Mouse (Mus musculus) embryonic facial prominence, embryonic 11.5 days (tissue): ENCODE measurements around the gene Lrp10. TPM values are rescaled to one million over a fixed set of nuclear protein-coding genes. Genes with fewer than 3 reads are reported as not detected.

Source experiments
- ATAC-seq: fragments of 200-750 bp; cut with Nextera tagmentation; replicated peaks from 2 replicates; pipeline ENCODE4 v1.8.0; 2017; ENCODE audit warnings: low read depth; ENCODE audit not compliant: insufficient number of reproducible peaks, low FRiP score, low TSS enrichment
- DNase-seq: peaks from one replicate; pipeline ENCODE4 v3.0.0-alpha.2; 2015; ENCODE audit warnings: low spot score
- H3K27ac ChIP-seq: fragments of 300-500 bp; sonication (generic); replicated peaks from 2 replicates; pipeline ENCODE4 v1.5.1; 2014; ENCODE audit warnings: mild to moderate bottlenecking, low read depth, low read length, control low read depth
- H3K27me3 ChIP-seq: fragments of 300-500 bp; sonication (generic); 2 replicates; pipeline ENCODE4 v1.6.1; 2014; ENCODE audit warnings: mild to moderate bottlenecking, low read length, moderate library complexity, mixed read lengths; ENCODE audit not compliant: control insufficient read depth, insufficient read depth
- H3K36me3 ChIP-seq: fragments of 300-500 bp; sonication (generic); replicated peaks from 2 replicates; pipeline ENCODE4 v1.6.1; 2014; ENCODE audit warnings: low read depth, mild to moderate bottlenecking, low read length, moderate library complexity, mixed read lengths; ENCODE audit not compliant: control insufficient read depth, insufficient read depth
- H3K4me1 ChIP-seq: fragments of 300-500 bp; sonication (generic); 2 replicates; pipeline ENCODE4 v1.6.1; 2014; ENCODE audit warnings: low read length, mixed read lengths; ENCODE audit not compliant: control insufficient read depth, insufficient read depth
- H3K4me2 ChIP-seq: fragments of 300-500 bp; sonication (generic); 2 replicates; pipeline ENCODE4 v1.6.1; 2014; ENCODE audit warnings: low read depth, mild to moderate bottlenecking, control low read depth, low read length, moderate library complexity
- H3K4me3 ChIP-seq: fragments of 300-500 bp; sonication (generic); 2 replicates; pipeline ENCODE4 v1.5.1; 2014; ENCODE audit warnings: low read depth, low read length, control low read depth
- H3K9ac ChIP-seq: fragments of 300-500 bp; sonication (generic); replicated peaks from 2 replicates; pipeline ENCODE4 v1.6.1; 2014; ENCODE audit warnings: mild to moderate bottlenecking, control low read depth, low read length
- H3K9me3 ChIP-seq: fragments of 300-500 bp; sonication (generic); replicated peaks from 2 replicates; pipeline ENCODE4 v1.6.1; 2016; ENCODE audit warnings: mild to moderate bottlenecking, low read length, inconsistent platforms, mixed read lengths; ENCODE audit not compliant: control insufficient read depth
- WGBS: fragments of 180-500 bp; shearing (Covaris S2); extraction: QIAGEN DNeasy Blood & Tissue Kit; methylation state at CpG from one replicate; pipeline ENCODE4 v1.1.7; 2014; 5-methylcytosine and 5-hydroxymethylcytosine counted together
- polyA plus RNA-seq: library from polyadenylated mRNA; unstranded; fragments of >200 nt; fragmentation: Nextera tagmentation; extraction: Ambion mirVana; gene quantifications from 2 replicates; pipeline ENCODE4 v1.2.1, GENCODE M21; 2014

Lrp10 gene
- 13.9 and 16.2 TPM in 2 replicates for polyA plus RNA-seq

DNA sequence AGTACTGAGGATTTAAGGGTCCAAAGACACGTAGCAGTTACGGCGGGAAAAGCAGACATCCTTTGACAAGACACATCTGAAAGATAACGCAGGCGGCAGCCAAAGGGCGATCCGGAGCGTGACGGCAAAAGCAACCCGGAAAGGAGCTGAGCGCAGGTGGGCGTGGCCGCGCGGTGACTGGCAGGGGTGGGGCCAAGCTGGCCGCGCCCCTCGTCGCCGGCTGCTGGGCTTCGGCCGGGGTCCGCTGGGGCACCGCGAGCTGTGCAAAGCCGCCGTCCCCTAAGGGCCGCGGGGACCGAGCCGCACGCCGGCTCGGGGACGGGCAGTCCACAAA lies at the start of gene Lrp10:
Gene Lrp10, plus strand, starts transcription at position 179 of the 334 bp plus-strand sequence.
- DNase-seq: peak; percentile 87
- Histone ChIP-seq H3K27me3 (no peaks in the 10 kb centered on the region), H3K36me3 (no peaks in the 10 kb centered on the region; the same call in 1 of the 2 replicates), H3K4me3 (peak within 1 kb of the TSS; percentile 82), H3K9ac (peak within 1 kb of the TSS; percentile 75), H3K4me1 (no peaks in the 10 kb centered on the region), H3K4me2 (peak within 1 kb of the TSS; percentile 86), H3K9me3 (no peaks in the 10 kb centered on the region), H3K27ac (no peak within 1 kb of the TSS; the same call in 1 of the 2 replicates)
- peak; percentile 71 for ATAC-seq
- under 1% methylated on average over 35 of the region's 35 CpGs for WGBS

DNA sequence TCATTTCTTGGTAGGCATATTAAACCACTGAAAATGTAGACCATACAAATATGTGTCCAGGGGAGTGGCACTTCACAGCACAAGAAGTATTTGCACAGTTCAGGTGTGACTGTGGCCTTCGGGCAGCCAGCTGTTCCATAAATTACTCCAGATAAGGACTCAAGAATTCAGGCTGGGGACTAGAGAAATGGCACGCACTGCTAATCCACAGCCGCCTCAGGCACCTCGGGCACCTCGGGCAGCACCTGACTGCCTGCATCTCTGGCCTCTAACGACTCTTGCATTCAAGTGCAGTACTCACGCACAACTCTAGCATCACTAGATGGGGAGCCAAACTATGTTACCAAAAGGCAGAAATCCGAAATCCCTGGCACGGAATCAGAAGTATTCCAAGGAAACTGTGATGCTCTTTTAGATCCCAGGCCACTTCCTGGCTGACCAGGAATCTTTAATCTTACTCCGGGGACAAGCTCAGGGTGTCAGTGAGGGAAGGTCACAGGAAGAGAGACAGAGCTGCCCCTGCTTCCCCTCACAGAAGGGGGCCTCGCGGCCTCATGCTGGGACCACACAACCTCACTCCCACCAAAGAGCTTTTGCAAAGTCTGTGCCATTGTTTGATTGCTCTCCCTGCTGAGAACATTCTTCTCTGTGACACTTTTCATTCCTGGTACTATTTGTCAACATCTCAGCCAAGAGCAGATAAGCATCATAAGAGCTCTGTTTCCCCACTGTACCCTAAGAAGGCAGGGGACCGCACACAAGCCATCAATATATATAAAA lies 48.5 kb upstream of the Lrp10 start:
- DNase-seq: no peak
- 9% methylated on average over 13 of the region's 13 CpGs for WGBS
- Histone ChIP-seq H3K4me1 (peaks cover 4% of the 10 kb centered on the region), H3K4me3 (no peak overlapping the region), H3K36me3 (no peaks in the 10 kb centered on the region), H3K4me2 (no peak overlapping the region), H3K9ac (no peak overlapping the region), H3K9me3 (no peaks in the 10 kb centered on the region), H3K27me3 (peaks cover 10% of the 10 kb centered on the region; the same call in 1 of the 2 replicates), H3K27ac (no peak overlapping the region)
- ATAC-seq: no peak

DNA sequence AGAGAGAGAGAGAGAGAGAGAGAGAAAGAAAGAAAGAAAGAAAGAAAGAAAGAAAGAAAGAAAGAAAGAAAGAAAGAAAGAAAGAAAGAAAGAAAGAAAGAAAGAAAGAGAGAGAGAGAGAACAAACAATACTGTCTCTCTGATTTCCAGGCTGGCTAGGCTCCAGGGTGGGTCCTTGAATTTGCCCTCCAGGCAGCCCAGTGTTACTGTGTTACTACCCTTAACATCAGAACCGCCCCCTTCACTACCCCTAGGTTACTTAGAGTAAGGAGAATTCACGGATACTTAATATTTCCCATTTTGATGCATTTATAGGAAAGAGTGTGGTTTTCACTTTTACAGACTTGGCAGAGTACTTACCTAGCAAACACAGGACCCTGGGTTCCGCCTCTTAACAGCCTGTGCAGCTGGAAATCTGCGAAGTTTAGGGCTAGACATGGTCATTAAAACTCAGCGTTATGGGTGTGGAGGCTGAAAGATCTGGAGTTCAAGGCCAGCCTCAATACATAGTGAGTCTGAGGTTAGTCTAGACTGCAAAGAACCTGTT lies 47.6 kb upstream of the Lrp10 start:
- Histone ChIP-seq H3K4me3 (no peak overlapping the region), H3K36me3 (no peaks in the 10 kb centered on the region), H3K4me1 (peaks cover 4% of the 10 kb centered on the region), H3K27ac (no peak overlapping the region), H3K9ac (no peak overlapping the region), H3K27me3 (peaks cover 10% of the 10 kb centered on the region; the same call in 1 of the 2 replicates), H3K9me3 (no peaks in the 10 kb centered on the region), H3K4me2 (no peak overlapping the region)
- ATAC-seq: no peak
- DNase-seq: no peak
- 21% methylated on average over 5 of the region's 5 CpGs for WGBS

GRCm38 (mm10) chr14:54416830-54417229 lies 47.1 kb upstream of the Lrp10 start:
- WGBS: 60% methylated on average over 4 of the region's 4 CpGs

GRCm38 (mm10) chr14:54417623-54418081 lies 46.3 kb upstream of the Lrp10 start, which contains the start of gene Slc7a7:
Gene Slc7a7, minus strand, starts transcription at chr14:54417780.
- peaks cover 10% of the 10 kb centered on the region; the same call in 1 of the 2 replicates for H3K27me3 ChIP-seq
- no peak within 1 kb of the TSS for H3K27ac ChIP-seq
- no peaks in the 10 kb centered on the region for H3K9me3 ChIP-seq
- H3K36me3 ChIP-seq: no peaks in the 10 kb centered on the region
- no peak for ATAC-seq
- 3% methylated on average over 19 of the region's 19 CpGs for WGBS
- H3K4me2 ChIP-seq: peak within 1 kb of the TSS; percentile 17; the same call in 1 of the 2 replicates
- H3K4me1 ChIP-seq: peaks cover 4% of the 10 kb centered on the region
- H3K9ac ChIP-seq: no peak within 1 kb of the TSS
- DNase-seq: peak; percentile 54
- H3K4me3 ChIP-seq: 0 out of 2 replicates have a peak within 1 kb of the TSS, but pooled peaks have one; percentile 16

More at GRCm38 (mm10) chr14:54416830-54417229, 47.1 kb upstream of the Lrp10 start:
- no peak overlapping the region for H3K4me3 ChIP-seq
- H3K9ac ChIP-seq: no peak overlapping the region
- H3K27ac ChIP-seq: no peak overlapping the region
- no peaks in the 10 kb centered on the region for H3K9me3 ChIP-seq
- no peak for ATAC-seq
- H3K27me3 ChIP-seq: peaks cover 10% of the 10 kb centered on the region; the same call in 1 of the 2 replicates
- H3K36me3 ChIP-seq: no peaks in the 10 kb centered on the region
- no peak overlapping the region for H3K4me2 ChIP-seq
- no peak for DNase-seq
- peaks cover 4% of the 10 kb centered on the region for H3K4me1 ChIP-seq

- ATAC-seq (no peak), DNase-seq (peak; percentile 42)
- Histone ChIP-seq H3K9ac (no peak overlapping the region), H3K27me3 (peaks cover 8% of the 10 kb centered on the region; the same call in 1 of the 2 replicates), H3K27ac (no peak overlapping the region), H3K4me2 (no peak overlapping the region), H3K4me1 (no peaks in the 10 kb centered on the region), H3K36me3 (no peaks in the 10 kb centered on the region), H3K9me3 (no peaks in the 10 kb centered on the region), H3K4me3 (no peak overlapping the region)
- 64% methylated on average over 2 of the region's 2 CpGs for WGBS
Measured at GRCm38 (mm10) chr14:54421014-54421413, 42.9 kb upstream of the Lrp10 start.

DNA sequence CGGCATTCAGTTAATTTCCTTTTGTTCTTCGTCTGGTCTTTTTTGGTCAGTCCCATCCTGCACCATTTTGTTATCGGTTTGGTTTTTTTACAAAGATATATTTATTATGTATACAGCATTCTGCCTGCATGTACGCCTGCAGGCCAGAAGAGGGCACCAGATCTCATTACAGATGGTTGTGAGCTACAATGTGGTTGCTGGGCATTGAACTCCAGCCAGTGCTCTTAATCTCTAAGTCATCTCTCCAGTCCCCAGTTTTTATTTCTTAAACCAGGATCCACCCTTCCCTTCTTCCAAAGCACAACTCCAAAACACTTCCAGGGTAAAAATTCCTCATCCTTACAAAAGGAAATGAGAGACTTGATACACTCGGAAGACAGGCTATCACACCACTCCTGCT lies 40.5 kb upstream of the Lrp10 start:
- WGBS: 58% methylated on average over 5 of the region's 5 CpGs
- ATAC-seq (no peak), DNase-seq (peak; percentile 35)
- no peaks in the 10 kb centered on the region for H3K27me3 ChIP-seq
- H3K4me3 ChIP-seq: no peak overlapping the region
- no peaks in the 10 kb centered on the region for H3K4me1 ChIP-seq
- H3K9ac ChIP-seq: no peak overlapping the region
- H3K27ac ChIP-seq: no peak overlapping the region
- no peak overlapping the region for H3K4me2 ChIP-seq
- no peaks in the 10 kb centered on the region for H3K36me3 ChIP-seq
- no peaks in the 10 kb centered on the region for H3K9me3 ChIP-seq

GRCm38 (mm10) chr14:54424634-54425033 lies 39.3 kb upstream of the Lrp10 start:
- ATAC-seq (no peak), DNase-seq (no peak)
- Histone ChIP-seq H3K27me3 (no peaks in the 10 kb centered on the region), H3K4me2 (no peak overlapping the region), H3K4me3 (no peak overlapping the region), H3K4me1 (no peaks in the 10 kb centered on the region), H3K36me3 (no peaks in the 10 kb centered on the region), H3K9ac (no peak overlapping the region), H3K9me3 (no peaks in the 10 kb centered on the region), H3K27ac (no peak overlapping the region)
- WGBS: 81% methylated on average over 1 of the region's 1 CpGs
